Mouse (Mus musculus) forebrain, postnatal 0 days (tissue): ENCODE measurements around the gene Vps29. TPM values are rescaled to one million over a fixed set of nuclear protein-coding genes. Genes with fewer than 3 reads are reported as not detected.

ENCODE experiments used
- ATAC-seq: fragments of 200-750 bp; cut with Nextera tagmentation; 2 replicates; pipeline ENCODE4 v1.8.0; 2017; ENCODE audit warnings: mild to moderate bottlenecking, moderate library complexity
- DNase-seq: peaks from one replicate; pipeline ENCODE4 v3.0.0-alpha.2; 2015
- H3K27ac ChIP-seq: fragments of 300-500 bp; sonication (generic); 2 replicates; pipeline ENCODE4 v1.5.1; 2014; ENCODE audit warnings: low read depth, mild to moderate bottlenecking, antibody characterized with exemption, low read length, moderate library complexity, mixed read lengths
- H3K27me3 ChIP-seq: fragments of 300-500 bp; sonication (generic); 2 replicates; pipeline ENCODE4 v1.6.1; 2014; ENCODE audit warnings: mild to moderate bottlenecking, low read length, mixed read lengths; ENCODE audit not compliant: insufficient read depth
- H3K36me3 ChIP-seq: fragments of 300-500 bp; sonication (generic); 2 replicates; pipeline ENCODE4 v1.6.1; 2014; ENCODE audit warnings: mild to moderate bottlenecking, moderate library complexity; ENCODE audit not compliant: insufficient read depth
- H3K4me1 ChIP-seq: fragments of 300-500 bp; sonication (generic); 2 replicates; pipeline ENCODE4 v1.6.1; 2014; ENCODE audit warnings: antibody characterized with exemption; ENCODE audit not compliant: insufficient read depth
- H3K4me2 ChIP-seq: fragments of 300-500 bp; sonication (generic); 2 replicates; pipeline ENCODE4 v1.6.1; 2014; ENCODE audit warnings: low read depth, mild to moderate bottlenecking, moderate library complexity
- H3K4me3 ChIP-seq: fragments of 300-500 bp; sonication (generic); 2 replicates; pipeline ENCODE4 v1.5.1; 2014; ENCODE audit warnings: low read depth, low read length, mixed read lengths
- H3K9ac ChIP-seq: fragments of 300-500 bp; sonication (generic); 2 replicates; pipeline ENCODE4 v1.6.1; 2014; ENCODE audit warnings: mild to moderate bottlenecking
- H3K9me3 ChIP-seq: fragments of 300-500 bp; sonication (generic); 2 replicates; pipeline ENCODE4 v1.6.1; 2016; ENCODE audit warnings: low read length
- CTCF ChIP-seq: sonication (generic); IDR thresholded peaks from 2 replicates; pipeline ENCODE4 v1.5.1; 2016; ENCODE audit warnings: antibody characterized with exemption, control low read depth, low read depth
- WGBS: fragments of 180-500 bp; shearing (Covaris S2); extraction: QIAGEN DNeasy Blood & Tissue Kit; methylation state at CpG from one replicate; pipeline ENCODE4 v1.1.7; 2014; 5-methylcytosine and 5-hydroxymethylcytosine counted together
- polyA plus RNA-seq: library from polyadenylated mRNA; unstranded; fragments of >200 nt; fragmentation: Nextera tagmentation; extraction: Ambion mirVana; gene quantifications from 2 replicates; pipeline ENCODE4 v1.2.1, GENCODE M21; 2015
- total RNA-seq: library from RNA; depleted of rRNA; stranded (reverse); fragments of >200 nt; gene quantifications from 2 replicates; pipeline ENCODE4 v1.2.3, GENCODE M21; 2014; rRNA removed

Vps29 gene
- total and polyA plus RNA-seq, 2 experiments from 2014 or later, result 142 to 364 TPM

- no peak for DNase-seq
- H3K36me3 ChIP-seq, result peaks cover 29% of the 10 kb centered on the region
- TF ChIP-seq CTCF, result no peak; the same call in 1 of the 2 replicates
- H3K27me3 ChIP-seq, result no peaks in the 10 kb centered on the region
- no peaks in the 10 kb centered on the region for H3K4me1 ChIP-seq
- no peak overlapping the region for H3K4me2 ChIP-seq
- 87% methylated on average over 19 of the region's 19 CpGs for WGBS
- no peak overlapping the region for H3K9ac ChIP-seq
- no peak overlapping the region for H3K27ac ChIP-seq
- no peak overlapping the region for H3K4me3 ChIP-seq
- no peaks in the 10 kb centered on the region for H3K9me3 ChIP-seq
- no peak for ATAC-seq
Measured at GRCm38 (mm10) chr5:122409692-122410645, 55.8 kb downstream of the Vps29 start.

GRCm38 (mm10) chr5:122411892-122412291 lies 57.7 kb downstream of the Vps29 start:
- TF ChIP-seq CTCF, result no peak

GRCm38 (mm10) chr5:122412826-122413225 lies 58.7 kb downstream of the Vps29 start:
- 0 out of 2 replicates have a peak, but pooled peaks cover under 1% of the 10 kb centered on the region for H3K36me3 ChIP-seq
- TF ChIP-seq CTCF, result no peak

More at GRCm38 (mm10) chr5:122411892-122412291, 57.7 kb downstream of the Vps29 start:
- peaks cover 9% of the 10 kb centered on the region; the same call in 1 of the 2 replicates for H3K36me3 ChIP-seq
- H3K4me3 ChIP-seq, result no peak overlapping the region
- H3K27me3 ChIP-seq, result no peaks in the 10 kb centered on the region
- H3K9me3 ChIP-seq, result no peaks in the 10 kb centered on the region
- no peak overlapping the region for H3K27ac ChIP-seq
- WGBS, result 86% methylated on average over 5 of the region's 5 CpGs
- no peak overlapping the region for H3K9ac ChIP-seq
- H3K4me1 ChIP-seq, result no peaks in the 10 kb centered on the region
- DNase-seq, result no peak
- ATAC-seq, result no peak
- no peak overlapping the region for H3K4me2 ChIP-seq

GRCm38 (mm10) chr5:122414351-122414750 lies 60.2 kb downstream of the Vps29 start:
- no peak for TF ChIP-seq CTCF
- Histone ChIP-seq H3K27me3 (no peaks in the 10 kb centered on the region), H3K27ac (no peak overlapping the region), H3K4me3 (no peak overlapping the region), H3K4me2 (no peak overlapping the region), H3K9ac (no peak overlapping the region), H3K36me3 (no peaks in the 10 kb centered on the region), H3K9me3 (no peaks in the 10 kb centered on the region), H3K4me1 (no peaks in the 10 kb centered on the region)
- WGBS, result 82% methylated on average over 5 of the region's 5 CpGs
- no peak for ATAC-seq
- no peak for DNase-seq

More at GRCm38 (mm10) chr5:122412826-122413225, 58.7 kb downstream of the Vps29 start:
- DNase-seq (no peak), ATAC-seq (no peak)
- no peaks in the 10 kb centered on the region for H3K4me1 ChIP-seq
- 70% methylated on average over 6 of the region's 6 CpGs for WGBS
- no peak overlapping the region for H3K27ac ChIP-seq
- H3K4me3 ChIP-seq, result no peak overlapping the region
- no peak overlapping the region for H3K4me2 ChIP-seq
- H3K9ac ChIP-seq, result no peak overlapping the region
- no peaks in the 10 kb centered on the region for H3K9me3 ChIP-seq
- no peaks in the 10 kb centered on the region for H3K27me3 ChIP-seq

Other genes with a start within 250 kb of the Vps29 start
- 0.43 TPM in 1 of 2 replicates, not detected in the other for gene Ccdc63, start 213.5 kb upstream of the Vps29 start, total RNA-seq
- 0.08 and 0.16 TPM in 2 replicates for gene Ccdc63, start 213.5 kb upstream of the Vps29 start, polyA plus RNA-seq
- 278 and 322 TPM in 2 replicates for gene Ppp1cc, start 196.1 kb upstream of the Vps29 start, total RNA-seq
- 193 and 220 TPM in 2 replicates for gene Ppp1cc, start 196.1 kb upstream of the Vps29 start, polyA plus RNA-seq
- 1.7 and 3.0 TPM in 2 replicates for gene Hvcn1, start 147.6 kb upstream of the Vps29 start, total RNA-seq
- gene Hvcn1, start 147.6 kb upstream of the Vps29 start, polyA plus RNA-seq, result 1.2 and 1.6 TPM in 2 replicates
- 20.3 and 31.2 TPM in 2 replicates for gene Tctn1, start 89.9 kb upstream of the Vps29 start, total RNA-seq
- gene Tctn1, start 89.9 kb upstream of the Vps29 start, polyA plus RNA-seq, result 2.9 and 4.3 TPM in 2 replicates
- 14.8 and 18.3 TPM in 2 replicates for gene Pptc7, start 70.0 kb upstream of the Vps29 start, total RNA-seq
- 4.2 and 6.7 TPM in 2 replicates for gene Pptc7, start 70.0 kb upstream of the Vps29 start, polyA plus RNA-seq
- gene Rad9b, start 136 bp upstream of the Vps29 start, total RNA-seq, result 16.4 and 20.0 TPM in 2 replicates
- gene Rad9b, start 136 bp upstream of the Vps29 start, polyA plus RNA-seq, result 14.1 and 14.6 TPM in 2 replicates
- gene Gpn3, start 17.5 kb downstream of the Vps29 start, total RNA-seq, result 31.2 and 37.6 TPM in 2 replicates
- gene Gpn3, start 17.5 kb downstream of the Vps29 start, polyA plus RNA-seq, result 41.0 and 44.2 TPM in 2 replicates
- gene Fam216a, start 18.0 kb downstream of the Vps29 start, total RNA-seq, result 136 and 141 TPM in 2 replicates
- gene Fam216a, start 18.0 kb downstream of the Vps29 start, polyA plus RNA-seq, result 147 and 150 TPM in 2 replicates
- gene Arpc3, start 37.5 kb downstream of the Vps29 start, total RNA-seq, result 234 and 357 TPM in 2 replicates
- 171 and 225 TPM in 2 replicates for gene Arpc3, start 37.5 kb downstream of the Vps29 start, polyA plus RNA-seq
- 30.2 and 33.0 TPM in 2 replicates for gene Anapc7, start 67.3 kb downstream of the Vps29 start, total RNA-seq
- gene Anapc7, start 67.3 kb downstream of the Vps29 start, polyA plus RNA-seq, result 37.5 and 42.0 TPM in 2 replicates
- gene Atp2a2, start 147.9 kb downstream of the Vps29 start, total RNA-seq, result 143 and 178 TPM in 2 replicates
- 28.8 and 37.2 TPM in 2 replicates for gene Atp2a2, start 147.9 kb downstream of the Vps29 start, polyA plus RNA-seq